Mouse (Mus musculus): ENCODE results near the gene Rel.
"Not testable (repeated sequence)": the region's sequence is repeated elsewhere in the genome, so short reads cannot be mapped to it uniquely, and the experiment has no call there.

Rel gene

GRCm38 (mm10) chr11:23770760-23771506 is at the start of gene Rel:
Rel (minus strand) TSS chr11:23770970.
- peak; percentile 94 for DNase-seq

GRCm38 (mm10) chr11:23818745-23819144 is 48.0 kb upstream of the Rel start:
- DNase-seq, result no peak

GRCm38 (mm10) chr11:23810741-23811140 is 40.0 kb upstream of the Rel start:
- DNase-seq, result no peak

- DNase-seq, result no peak
Measured at GRCm38 (mm10) chr11:23805716-23806115, 34.9 kb upstream of the Rel start.

- DNase-seq, result no peak
Measured at GRCm38 (mm10) chr11:23803136-23803535, 32.4 kb upstream of the Rel start.

GRCm38 (mm10) chr11:23802256-23802655 is 31.5 kb upstream of the Rel start:
- no peak for DNase-seq

- DNase-seq, result no peak
Measured at GRCm38 (mm10) chr11:23801851-23802250, 31.1 kb upstream of the Rel start.

GRCm38 (mm10) chr11:23783677-23784076 is 12.9 kb upstream of the Rel start:
- DNase-seq, result not testable (repeated sequence)

- DNase-seq, result no peak
Measured at GRCm38 (mm10) chr11:23783085-23783484, 12.3 kb upstream of the Rel start.

- DNase-seq, result no peak
Measured at GRCm38 (mm10) chr11:23782038-23782437, 11.3 kb upstream of the Rel start.

GRCm38 (mm10) chr11:23778787-23779201 is 8.0 kb upstream of the Rel start:
- DNase-seq, result no peak

GRCm38 (mm10) chr11:23772471-23772870 is 1.7 kb upstream of the Rel start:
- DNase-seq, result no peak

GRCm38 (mm10) chr11:23771507-23772097 is 832 bp upstream of the Rel start:
- peak in 1 of 2 experiments; percentile 6 for DNase-seq

GRCm38 (mm10) chr11:23770510-23770759 is 335 bp downstream of the Rel start:
- no peak for DNase-seq

GRCm38 (mm10) chr11:23769686-23770509 is 872 bp downstream of the Rel start:
- DNase-seq, result peak; percentile 19 to 51

GRCm38 (mm10) chr11:23769033-23769432 is 1.7 kb downstream of the Rel start:
- DNase-seq, result no peak

- DNase-seq, result no peak
Measured at GRCm38 (mm10) chr11:23767928-23768327, 2.8 kb downstream of the Rel start.

- not testable (repeated sequence) for DNase-seq
Measured at GRCm38 (mm10) chr11:23767369-23767768, 3.4 kb downstream of the Rel start.

- no peak for DNase-seq
Measured at GRCm38 (mm10) chr11:23762635-23763034, 8.1 kb downstream of the Rel start.

- no peak for DNase-seq
Measured at GRCm38 (mm10) chr11:23758218-23758617, 12.6 kb downstream of the Rel start.

- no peak for DNase-seq
Measured at GRCm38 (mm10) chr11:23754329-23754728, 16.4 kb downstream of the Rel start.

- no peak for DNase-seq
Measured at GRCm38 (mm10) chr11:23753136-23753710, 17.5 kb downstream of the Rel start.

- no peak for DNase-seq
Measured at GRCm38 (mm10) chr11:23746102-23746501, 24.7 kb downstream of the Rel start.

- DNase-seq, result no peak
Measured at GRCm38 (mm10) chr11:23744352-23744751, 26.4 kb downstream of the Rel start.
